Mouse (Mus musculus) left cerebral cortex, adult 8-10 months (tissue): Measurements from ENCODE around the gene Arhgef12. TPM values are rescaled to one million over a fixed set of nuclear protein-coding genes. Genes with fewer than 3 reads are reported as not detected.
A peak's percentile ranks its signal among the peaks of the same experiment; 100 is the strongest.
"Not testable (repeated sequence)": the region's sequence is repeated elsewhere in the genome, so short reads cannot be mapped to it uniquely, and the experiment has no call there.

Source experiments
- DNase-seq, 2 experiments: peaks; one replicate each; pipeline ENCODE4 v3.0.0; 2022; ENCODE audit warnings: low spot score in 2 of 2
- total RNA-seq, 4 experiments: library from RNA; stranded (reverse); gene quantifications; 2 replicates each; pipeline ENCODE4 v1.2.4; 2022

Gene Arhgef12
- 100 to 1,000 TPM; 152 to 184 (median 161) TPM for total RNA-seq

DNA sequence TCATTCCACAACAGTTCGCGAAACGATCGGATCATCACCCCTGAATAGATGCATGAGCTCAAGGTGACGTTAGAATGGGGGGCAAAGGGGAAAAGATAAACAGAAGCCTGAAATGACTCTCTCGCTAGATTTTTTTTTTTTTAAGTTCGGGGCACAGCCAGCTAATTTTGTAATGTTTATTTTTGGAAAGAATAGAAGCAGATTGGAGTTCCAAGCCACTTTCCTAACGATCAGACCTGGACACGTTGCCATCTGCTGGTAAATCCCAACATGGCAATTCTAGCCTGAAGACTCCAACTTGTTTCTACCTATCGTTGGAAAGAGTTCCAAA lies at the start of gene Arhgef12:
Gene Arhgef12, minus strand, starts transcription at position 53 of the 331 bp plus-strand sequence.
- DNase-seq: no peak

DNA sequence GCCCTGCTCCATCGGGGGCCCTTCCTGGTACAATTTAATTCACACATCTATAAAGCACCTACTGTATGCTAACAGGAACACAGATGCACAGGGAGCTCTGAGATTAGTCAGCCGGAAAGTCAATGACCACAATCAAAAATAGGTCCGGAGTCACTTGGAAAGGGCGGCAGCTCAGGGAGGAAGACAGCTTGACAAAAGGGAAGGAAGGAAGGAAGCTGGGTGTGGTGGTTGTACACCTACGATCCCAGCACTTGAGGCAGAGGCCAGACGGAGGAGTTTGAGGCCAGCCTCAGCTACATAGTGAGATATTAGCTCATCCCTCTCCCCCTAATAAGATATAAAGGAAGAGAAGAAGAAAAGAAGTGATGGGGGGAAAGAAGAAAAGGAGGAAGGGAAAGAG lies 48.9 kb upstream of the Arhgef12 start:
- DNase-seq: no peak

DNA sequence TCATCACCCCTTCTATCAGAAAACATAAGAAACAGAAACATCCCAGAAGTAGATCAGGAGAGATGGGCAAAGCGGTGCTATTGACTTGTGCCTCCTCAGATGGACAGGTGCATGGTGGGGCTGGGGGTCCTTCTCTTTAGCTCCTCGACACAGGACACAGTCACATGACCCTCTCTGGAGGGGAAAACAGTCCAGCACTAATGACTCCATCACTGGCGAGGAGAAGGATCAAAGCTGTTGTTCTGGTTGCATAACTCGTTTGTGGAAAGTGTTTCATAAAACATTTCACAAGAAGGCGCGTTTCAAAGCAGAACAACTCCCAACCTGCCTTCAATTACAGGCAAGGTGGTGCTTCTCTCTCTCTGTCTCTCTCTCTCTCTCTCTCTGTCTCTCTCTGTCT lies 44.7 kb upstream of the Arhgef12 start:
- DNase-seq: no peak

DNA sequence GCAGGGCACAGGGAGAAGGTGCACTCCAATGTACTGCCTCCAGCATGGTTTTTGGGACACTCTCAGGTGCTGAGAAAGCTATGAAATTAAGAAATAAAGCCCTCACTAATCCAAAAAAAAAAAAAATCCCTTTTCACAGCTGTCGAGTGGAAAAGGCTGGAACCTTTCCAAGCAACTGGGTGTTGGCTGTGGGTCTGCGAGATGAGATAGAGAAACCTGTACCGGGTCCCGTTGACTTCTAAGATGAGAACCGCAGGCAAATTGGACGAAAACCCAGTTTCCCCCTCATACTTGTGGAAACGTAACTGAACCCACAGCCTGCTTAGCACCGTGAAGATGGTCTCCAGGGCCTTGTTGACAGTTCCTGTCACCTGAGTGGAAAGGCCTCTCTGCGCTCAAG lies 43.9 kb upstream of the Arhgef12 start:
- DNase-seq: no peak

DNA sequence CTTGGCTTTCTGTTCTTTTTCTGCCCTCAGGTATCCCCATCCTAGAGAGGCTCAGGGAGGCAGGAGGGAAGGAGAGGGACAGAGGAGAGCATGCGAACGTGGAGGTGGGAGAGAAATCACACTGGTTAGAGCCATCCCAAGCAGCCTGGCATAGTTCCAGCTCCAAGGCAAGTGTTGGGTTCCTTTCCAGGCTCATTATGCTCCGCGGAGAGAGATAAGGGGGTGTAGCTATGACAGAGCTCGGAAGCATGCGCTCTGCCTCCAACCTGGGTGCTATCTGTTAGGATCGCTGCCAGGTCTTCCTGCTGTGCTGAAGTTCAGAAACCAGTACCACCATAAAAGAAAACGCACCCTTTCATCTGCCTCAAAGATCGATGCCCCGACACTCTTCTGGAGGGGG lies 43.0 kb upstream of the Arhgef12 start:
- peak in 1 of 2 experiments; percentile 82 for DNase-seq

DNA sequence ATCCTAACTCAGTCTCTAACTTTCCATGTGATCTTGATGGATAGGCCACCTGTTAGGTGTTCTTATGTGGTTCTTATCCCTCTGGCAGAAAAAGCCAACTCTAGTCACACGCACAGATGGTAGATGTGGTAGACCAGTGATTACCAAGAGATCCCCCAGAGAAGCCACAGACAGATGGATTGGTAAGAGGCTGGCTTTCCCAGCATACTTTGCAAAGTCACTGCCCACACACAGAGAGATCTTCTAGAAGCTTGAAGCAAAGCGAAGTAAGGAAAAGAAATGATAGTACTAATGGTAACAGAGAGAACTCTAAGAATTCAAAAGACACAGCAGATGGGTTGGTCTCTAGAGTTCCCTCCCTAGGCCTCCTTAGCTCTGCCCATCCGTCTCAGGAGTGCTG lies 42.5 kb upstream of the Arhgef12 start:
- DNase-seq: peak in 1 of 2 experiments; percentile 52

DNA sequence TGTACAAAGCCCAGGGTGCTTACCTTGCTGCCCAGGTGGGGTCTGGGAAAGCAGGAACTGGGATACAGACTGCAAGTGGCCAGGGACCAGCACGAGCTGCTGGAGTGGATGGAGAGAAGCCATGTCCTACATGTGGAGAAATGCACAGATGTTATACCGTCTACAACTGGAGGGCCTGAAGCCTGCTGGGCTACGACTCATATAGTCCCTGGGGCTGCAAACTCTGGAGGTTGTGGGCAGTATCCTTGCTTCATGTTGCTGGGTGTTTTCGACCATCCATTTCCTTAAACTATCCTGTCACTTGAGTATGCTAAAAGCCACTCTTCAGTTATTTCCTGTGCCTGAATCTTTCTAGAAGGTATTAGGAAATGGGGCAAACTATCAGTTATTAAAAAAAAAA lies 38.2 kb upstream of the Arhgef12 start:
- no peak for DNase-seq

DNA sequence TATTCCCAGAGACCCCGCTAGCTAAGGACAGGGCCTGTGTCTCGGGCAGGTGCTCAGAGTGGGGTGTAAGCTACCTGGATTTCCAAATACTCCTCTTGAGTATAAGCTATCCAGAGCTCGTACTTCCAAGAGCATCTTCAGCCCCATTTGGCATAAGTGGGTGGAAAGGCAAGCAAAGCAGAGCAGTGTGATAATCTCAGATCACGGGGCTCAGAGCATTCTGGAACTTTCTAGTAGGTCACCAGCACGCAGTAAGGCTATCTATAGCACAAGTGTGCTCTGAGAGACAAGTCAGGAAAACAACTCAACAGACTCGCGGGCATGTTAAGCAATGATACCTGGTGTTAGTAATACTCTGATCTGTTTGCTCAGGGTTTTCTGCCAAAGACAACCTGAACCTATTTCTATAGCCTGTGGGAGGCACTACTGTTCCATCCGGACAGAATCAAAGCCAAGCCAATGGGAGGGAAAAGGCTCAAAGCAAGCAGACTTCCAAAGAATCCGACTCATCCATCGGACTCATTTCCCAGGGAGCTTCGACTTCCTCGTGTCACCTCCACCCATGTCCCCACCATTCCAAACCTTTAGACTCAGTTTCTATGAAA lies 37.3 kb upstream of the Arhgef12 start:
- no peak for DNase-seq

DNA sequence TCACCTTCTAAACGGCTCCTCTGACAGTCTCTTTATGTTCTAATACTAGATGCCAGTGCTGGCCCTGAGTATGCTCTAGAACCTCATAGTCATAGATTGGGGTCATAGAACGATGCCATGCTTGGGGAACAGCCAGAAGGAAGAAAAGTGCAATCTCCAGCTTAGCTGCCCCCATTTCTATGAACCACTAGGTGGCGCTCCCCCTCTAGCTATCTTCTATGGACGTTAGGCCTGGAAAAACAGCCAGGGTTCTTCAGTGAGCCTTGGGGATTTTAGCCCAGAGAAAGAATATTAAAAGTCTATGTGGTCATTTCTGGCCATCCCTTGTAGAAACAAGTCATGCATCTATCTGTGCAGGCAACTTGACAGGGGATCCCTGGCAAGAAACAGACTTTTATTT lies 34.8 kb upstream of the Arhgef12 start:
- DNase-seq: no peak

DNA sequence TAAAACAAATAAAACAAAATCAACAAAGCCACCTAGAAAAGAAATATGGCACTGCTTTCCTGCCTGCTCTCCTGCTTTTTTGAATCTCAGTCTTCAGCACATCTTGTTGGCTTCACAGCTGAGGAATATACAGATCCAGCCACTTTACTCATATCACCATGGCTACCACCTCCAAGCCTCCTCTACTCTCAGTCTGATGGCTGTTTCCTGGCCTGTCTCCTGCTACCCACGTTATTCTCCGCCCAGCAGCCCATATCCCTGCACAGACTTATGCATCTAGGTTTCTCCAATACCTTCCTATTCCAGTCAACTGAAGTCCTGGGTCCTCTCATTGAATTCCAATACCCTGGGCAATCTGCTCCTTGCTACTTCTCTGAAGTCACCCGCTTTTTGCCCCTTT lies 26.5 kb upstream of the Arhgef12 start:
- peak in 1 of 2 experiments; percentile 79 for DNase-seq

DNA sequence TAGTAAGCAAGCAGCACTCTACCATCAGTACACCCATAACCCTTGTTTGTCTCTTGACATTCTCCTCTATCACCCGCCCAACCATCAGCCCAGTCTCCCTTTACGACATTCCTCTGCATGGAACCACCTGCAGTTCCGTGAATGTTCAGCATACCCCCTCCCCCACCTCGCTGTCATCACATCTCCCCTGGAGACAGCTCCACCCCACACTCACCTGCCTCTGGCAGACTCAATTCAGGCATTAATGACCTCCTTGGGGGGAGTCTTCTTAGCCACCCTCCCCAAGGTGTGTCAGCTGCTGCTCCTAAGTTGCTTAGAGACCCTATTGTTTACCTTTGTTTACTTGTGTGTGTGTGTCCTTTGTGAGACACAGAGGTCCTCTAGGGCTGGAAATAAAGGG lies 25.3 kb upstream of the Arhgef12 start:
- DNase-seq: no peak

DNA sequence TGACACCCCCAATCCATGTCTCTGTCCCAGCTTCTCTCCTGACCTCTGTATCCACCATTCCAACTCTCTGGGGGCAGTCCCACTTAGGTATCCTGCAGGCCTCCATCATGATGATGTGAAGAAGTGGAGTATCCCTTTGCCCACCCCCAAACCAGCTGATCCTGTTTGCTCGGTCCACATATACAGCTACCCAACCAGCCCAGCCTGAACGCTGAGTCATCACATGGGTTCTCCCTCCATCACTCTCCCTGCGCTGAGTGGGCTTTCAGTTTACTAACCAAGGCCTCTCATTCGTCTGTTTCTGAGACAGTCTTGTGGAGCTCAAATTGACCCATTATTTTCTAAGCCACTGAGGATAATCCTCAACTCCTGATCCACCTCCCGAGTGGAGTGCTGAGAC lies 24.9 kb upstream of the Arhgef12 start:
- DNase-seq: no peak

DNA sequence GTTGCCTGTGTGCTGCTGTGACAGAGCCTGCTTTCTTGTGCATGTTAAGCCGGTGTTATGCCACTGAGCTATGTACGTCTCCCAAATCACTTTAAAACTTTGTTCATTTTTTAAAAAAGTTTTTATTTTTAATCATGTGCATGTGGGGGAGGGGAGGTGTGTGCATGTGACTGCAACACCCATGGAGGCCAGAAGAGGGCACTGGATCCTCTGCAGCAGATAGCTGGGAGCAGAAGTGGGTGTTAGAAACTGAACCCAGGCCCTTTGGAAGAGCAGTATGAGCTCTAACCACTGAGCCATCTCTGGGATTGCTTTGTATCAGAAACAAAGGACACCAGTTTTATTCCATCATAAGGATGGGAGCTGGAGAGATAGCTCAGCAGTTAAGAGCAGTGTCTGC lies 23.6 kb upstream of the Arhgef12 start:
- no peak for DNase-seq

DNA sequence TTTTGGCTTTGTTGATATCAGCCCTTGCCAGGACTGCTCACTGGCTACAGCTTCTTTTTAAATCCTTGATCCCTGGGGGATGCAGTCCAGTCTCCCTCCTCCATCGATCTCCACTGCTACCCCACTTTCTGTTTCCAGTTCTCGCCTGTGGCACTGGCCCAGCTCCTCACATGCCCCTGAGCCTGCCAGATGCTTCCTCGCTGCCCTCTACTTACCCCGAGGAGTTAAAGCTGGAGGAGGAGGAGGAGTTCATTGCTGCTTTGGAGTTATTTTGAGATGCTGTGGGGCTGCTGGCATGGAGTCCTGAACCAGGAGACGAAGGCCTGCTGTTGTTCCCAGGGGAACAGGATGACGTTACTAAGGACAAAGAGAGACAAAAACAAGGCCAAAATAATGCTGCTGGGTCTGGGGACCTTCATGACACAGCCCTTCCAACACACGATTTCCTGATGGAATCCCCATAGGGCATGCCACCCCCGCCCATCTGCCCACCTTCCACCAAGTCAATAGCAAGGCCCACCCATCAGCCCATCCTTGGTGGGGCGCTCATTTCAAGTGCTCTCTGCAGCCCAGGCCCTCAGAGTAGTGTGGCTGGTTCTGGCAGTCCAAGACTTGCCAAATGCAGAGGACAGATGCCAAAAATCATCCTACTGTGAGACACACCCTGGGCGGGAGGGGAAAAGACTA lies 20.2 kb upstream of the Arhgef12 start:
- DNase-seq: peak in 1 of 2 experiments; percentile 46

DNA sequence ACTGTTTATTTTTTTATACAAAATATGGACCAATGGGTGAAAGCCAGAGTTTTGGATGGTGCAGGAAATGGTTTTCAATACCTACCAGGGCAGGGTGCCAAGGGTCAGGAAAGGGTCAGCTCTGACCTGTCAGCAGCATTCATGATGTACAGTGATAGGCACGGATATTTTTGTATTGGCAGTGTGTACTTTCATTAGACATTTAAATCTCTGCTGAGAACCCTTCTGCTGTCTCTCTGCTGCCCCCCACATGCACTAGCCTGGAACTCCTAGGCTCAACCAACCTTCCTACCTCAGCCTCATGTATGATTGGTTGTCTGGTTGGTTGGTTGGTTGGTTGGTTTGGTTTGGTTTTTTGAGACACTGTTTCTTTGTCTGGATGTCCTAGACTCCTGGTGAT lies 15.3 kb upstream of the Arhgef12 start:
- no peak for DNase-seq

DNA sequence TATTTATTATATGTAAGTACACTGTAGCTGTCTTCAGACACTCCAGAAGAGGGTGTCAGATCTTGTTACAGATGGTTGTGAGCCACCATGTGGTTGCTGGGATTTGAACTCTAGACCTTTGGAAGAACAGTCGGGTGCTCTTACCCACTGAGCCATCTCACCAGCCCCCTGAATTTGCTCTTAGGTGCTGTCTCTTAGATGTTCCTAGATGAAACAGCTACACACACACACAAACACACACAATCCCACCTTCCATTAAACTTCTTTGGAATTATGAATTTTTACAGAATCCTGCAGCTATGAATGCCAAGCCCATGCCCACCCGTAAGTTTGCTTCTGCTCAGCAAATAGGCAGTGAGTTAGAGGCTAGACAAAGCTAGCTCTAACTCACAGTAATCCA lies 14.9 kb upstream of the Arhgef12 start:
- DNase-seq: not testable (repeated sequence)

DNA sequence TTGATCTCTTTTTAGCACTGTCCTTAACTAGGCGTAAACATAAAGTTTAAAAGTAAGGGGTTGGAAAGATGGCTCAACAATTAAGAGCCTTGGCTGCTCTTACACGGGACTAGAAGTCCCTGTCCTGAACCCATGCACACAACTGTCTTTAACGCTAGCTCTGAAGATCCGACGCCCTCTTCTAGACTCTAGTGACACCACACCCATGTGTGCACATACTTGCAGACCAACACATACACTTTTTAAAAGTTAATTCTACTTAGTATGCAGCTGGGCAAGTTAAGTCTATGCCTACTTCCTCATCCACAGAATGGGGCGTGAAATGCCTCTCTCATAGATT lies 9.9 kb upstream of the Arhgef12 start:
- DNase-seq: no peak

DNA sequence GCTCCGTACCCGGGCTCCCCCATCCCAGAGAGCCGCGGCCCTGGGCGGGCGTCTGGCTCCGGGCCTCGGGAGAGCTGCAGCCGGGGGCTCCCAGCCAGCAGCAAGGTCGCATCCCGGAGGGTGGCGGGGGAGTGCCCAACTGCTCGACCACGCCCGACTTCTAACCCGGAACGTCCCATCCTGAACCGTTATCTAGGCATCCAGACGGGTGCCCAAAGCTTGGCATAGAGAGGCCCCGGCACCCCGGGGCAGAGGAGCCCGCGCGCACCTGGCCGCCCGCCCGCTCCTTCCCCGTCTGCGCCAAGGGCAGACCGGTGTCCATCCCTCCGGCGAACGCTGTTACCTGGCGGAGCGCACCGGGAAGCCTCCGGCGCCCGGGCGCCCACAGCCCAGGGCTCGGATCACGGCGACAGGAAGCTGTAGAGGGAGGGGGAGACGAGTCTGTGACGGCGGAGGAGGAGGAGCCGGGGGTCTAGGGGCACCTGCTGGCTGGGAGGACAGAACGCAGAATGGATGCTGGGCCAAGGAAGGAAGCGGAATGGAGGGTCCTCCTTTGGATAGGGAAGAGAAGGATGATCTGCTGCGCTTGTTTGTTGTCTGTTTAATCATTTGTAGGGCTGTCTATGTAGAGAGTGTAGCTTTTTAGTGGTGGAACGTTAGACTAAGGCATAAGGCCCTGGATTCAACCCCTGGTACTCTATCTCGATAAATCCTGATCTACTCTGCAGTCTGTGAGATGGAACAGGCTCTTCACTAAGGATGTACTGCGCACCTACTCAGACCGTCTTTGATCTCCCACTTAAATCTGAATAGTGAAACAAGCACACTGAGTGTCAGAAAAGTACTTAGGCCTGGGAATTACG lies 9.3 kb upstream of the Arhgef12 start, which contains the start of gene Tmem136:
Gene Tmem136, minus strand, starts transcription at position 437 of the 863 bp plus-strand sequence.
- peak; percentile 51 to 52 for DNase-seq

DNA sequence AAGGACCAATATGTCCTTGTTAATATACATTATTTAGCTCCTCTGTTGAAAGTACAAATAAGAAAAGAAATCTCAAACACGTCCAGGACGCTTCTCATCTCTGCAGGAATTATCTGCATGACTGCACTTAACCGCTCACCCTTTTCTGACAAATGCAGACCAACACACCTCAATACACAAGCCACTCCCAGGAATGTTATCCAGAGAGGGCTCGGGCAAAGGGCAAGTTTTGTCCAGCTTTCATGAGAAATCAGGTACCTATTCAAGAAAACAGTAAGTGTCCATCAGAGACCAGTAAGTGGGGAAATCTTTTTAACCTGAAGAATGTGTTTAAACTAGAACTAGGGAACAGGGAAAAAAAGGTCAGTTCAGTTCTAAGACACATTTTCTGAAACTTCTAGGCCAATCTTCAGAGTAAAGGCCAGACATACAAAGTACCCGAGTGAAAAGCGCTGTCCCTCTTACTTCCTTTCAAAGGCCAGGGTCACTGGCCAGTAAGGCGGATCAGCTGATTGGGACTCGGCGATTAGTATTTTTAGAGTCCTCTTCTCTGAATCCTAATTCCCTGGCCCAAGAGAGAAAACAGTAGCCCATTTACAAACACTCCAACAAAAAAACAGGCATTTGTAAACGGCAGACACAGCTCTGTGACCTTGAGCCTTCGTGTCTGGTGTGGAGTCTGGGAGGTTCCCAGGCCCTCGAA lies 8.5 kb upstream of the Arhgef12 start:
- DNase-seq: no peak

DNA sequence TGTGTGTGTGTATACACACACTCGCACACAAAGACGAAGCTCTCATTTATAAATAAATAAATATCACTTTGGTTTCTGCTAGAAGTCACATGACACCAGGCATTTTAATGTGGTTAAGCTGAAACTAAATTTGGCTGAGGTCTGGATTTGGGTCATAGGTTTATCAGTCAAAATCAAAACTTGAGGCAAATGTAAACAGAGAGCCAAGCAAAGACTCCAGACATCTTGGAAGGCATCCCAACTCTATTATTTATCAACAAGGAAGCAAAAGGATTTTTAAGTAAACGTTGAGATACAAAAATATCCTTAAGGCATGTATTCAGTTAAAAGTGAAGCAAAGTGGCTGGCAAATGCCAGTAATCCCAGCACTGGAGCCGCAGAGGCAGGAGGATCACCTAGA lies 7.8 kb upstream of the Arhgef12 start:
- DNase-seq: no peak

DNA sequence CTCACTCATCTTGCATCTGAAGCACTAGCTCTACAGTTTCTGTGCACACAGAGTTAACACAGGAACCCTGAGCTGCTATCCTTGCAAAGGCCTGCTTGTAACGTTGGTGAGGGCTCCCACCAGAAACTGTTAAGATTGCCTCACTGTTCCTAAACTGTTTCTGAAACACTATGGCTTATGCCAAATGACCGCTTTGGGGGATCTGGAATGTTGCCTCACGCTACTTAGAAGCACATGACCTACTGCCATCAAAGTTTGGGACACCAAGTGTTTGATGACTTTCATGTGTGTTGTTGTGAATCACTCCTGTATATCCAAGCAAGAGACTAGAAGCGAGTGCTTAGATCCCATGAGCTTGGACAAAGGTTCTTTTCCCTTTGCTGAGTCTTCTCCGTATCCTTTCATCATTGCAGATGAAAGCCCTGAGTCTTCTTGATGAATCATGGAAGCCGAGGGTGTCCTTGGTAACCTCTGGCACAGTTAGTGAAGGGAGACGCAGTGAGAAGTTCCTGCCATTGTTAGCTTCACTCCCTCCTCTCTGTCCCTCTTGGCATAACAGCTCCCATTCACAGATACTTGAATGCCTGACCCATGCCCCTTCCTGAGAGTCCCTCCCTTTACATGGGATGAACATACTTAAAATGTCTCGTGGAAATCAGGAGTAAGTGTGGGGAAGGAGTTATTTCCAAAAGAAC lies 3.4 kb upstream of the Arhgef12 start:
- DNase-seq: no peak
